Mouse (Mus musculus): ENCODE measurements around the gene Tcl1b4. TPM values are rescaled to one million over a fixed set of nuclear protein-coding genes. Genes with fewer than 3 reads are reported as not detected.
"Not testable (repeated sequence)": the region's sequence is repeated elsewhere in the genome, so short reads cannot be mapped to it uniquely, and the experiment has no call there.

The Tcl1b4 gene
- total RNA-seq (2018; cell fraction: chromatin; rRNA removed), result not detected
- not detected for total RNA-seq (2018; cell fraction: cytosol; rRNA removed)
- not detected for total RNA-seq (2018; cell fraction: nucleus; rRNA removed)
- polyA plus RNA-seq (2018), result not detected in 3 replicates

DNA sequence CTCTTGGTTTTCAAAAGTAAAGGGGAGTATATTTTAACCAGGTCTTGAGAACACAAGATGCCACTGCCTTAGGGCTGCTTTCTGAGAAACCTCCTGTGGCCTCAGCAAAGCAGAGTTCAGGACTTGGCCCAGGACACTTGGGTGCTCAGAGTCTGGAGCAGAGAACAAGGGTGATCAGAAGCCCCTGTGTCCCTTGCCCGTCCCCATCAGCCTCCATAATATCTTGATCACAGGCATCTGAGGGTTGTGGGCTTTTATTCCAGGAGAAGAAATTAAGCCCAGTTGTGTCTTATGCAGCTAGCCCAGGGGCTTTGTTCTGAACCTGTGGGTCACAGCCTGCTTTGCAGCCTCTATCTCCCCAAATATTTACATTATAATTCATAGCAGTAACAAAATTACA lies at the start of gene Tcl1b4:
Tcl1b4 (plus strand) TSS at position 301 of the 400 bp plus-strand sequence.
- not testable (repeated sequence) for H3K4me3 ChIP-seq (ENCODE audit: inconsistent target)
- 100% methylated on average over 1 of the region's 1 CpGs for WGBS (ENCODE audit: missing documents)

GRCm38 (mm10) chr12:105155286-105155685 lies 46.5 kb upstream of the Tcl1b4 start:
- 56% methylated on average over 4 of the region's 4 CpGs for WGBS (ENCODE audit: missing documents)
- H3K27ac ChIP-seq; H3K36me3 ChIP-seq (ENCODE audit: inconsistent target); H3K4me3 ChIP-seq (ENCODE audit: inconsistent target); H3K79me2 ChIP-seq (ENCODE audit: inconsistent target): not testable (repeated sequence)

More for the DNA sequence above, at the start of gene Tcl1b4:
- not testable (repeated sequence) for H3K79me2 ChIP-seq (ENCODE audit: inconsistent target); H3K27ac ChIP-seq; H3K36me3 ChIP-seq (ENCODE audit: inconsistent target)

DNA sequence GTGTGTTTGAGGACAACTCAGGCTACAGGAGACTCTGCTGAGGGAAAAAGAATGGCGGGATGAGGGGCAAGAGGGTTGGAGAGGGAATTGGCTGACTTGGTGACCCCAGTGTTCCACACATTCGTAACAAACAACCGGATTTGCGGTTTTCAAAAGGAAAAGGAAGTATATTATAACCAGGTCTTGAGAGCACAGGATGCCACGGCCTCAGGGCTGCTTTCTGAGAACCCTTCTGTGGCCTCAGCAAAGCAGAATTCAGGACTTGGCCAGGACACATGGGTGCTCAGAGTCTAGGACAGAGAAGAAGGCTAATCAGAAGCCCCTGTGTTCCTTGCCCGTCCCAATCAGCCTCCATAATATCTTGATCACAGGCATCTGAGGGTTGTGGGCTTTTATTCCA lies 42.9 kb upstream of the Tcl1b4 start:
- H3K4me3 ChIP-seq (ENCODE audit: inconsistent target), result no peak overlapping the region
- H3K36me3 ChIP-seq (ENCODE audit: inconsistent target), result no peaks in the 10 kb centered on the region
- H3K27ac ChIP-seq, result no peak overlapping the region
- H3K79me2 ChIP-seq (ENCODE audit: inconsistent target), result no peaks in the 10 kb centered on the region
- 7% methylated on average over 6 of the region's 6 CpGs for WGBS (ENCODE audit: missing documents)

DNA sequence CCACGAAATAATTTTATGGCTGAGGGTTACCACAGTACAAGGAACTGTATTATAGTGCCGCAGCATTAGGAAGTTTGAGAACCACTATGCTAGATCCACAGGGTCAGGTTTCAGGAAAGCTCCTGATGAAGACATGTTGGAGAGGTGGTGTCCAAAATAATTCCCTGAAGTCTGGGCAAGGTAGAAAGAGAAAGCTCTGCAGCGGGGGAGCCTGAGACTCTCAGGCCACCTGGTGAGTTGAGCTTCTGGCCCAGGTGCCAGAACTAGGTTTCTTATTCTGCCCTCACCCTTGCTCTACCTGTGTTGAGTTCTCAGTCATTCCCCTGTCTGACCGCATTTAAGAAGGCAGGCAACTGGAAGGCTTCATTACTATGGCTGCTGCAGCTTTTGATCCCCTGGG lies 42.4 kb upstream of the Tcl1b4 start, which contains the start of gene Tcl1b1:
Tcl1b1 (plus strand) TSS at position 301 of the 400 bp plus-strand sequence.
- no peak within 1 kb of the TSS for H3K27ac ChIP-seq
- H3K36me3 ChIP-seq (ENCODE audit: inconsistent target), result no peaks in the 10 kb centered on the region
- no peak within 1 kb of the TSS for H3K4me3 ChIP-seq (ENCODE audit: inconsistent target)
- no peaks in the 10 kb centered on the region for H3K79me2 ChIP-seq (ENCODE audit: inconsistent target)
- WGBS (ENCODE audit: missing documents), result 57% methylated on average over 4 of the region's 4 CpGs

- 15% methylated on average over 3 of the region's 3 CpGs for WGBS (ENCODE audit: missing documents)
Measured at GRCm38 (mm10) chr12:105166734-105167133, 35.0 kb upstream of the Tcl1b4 start.

DNA sequence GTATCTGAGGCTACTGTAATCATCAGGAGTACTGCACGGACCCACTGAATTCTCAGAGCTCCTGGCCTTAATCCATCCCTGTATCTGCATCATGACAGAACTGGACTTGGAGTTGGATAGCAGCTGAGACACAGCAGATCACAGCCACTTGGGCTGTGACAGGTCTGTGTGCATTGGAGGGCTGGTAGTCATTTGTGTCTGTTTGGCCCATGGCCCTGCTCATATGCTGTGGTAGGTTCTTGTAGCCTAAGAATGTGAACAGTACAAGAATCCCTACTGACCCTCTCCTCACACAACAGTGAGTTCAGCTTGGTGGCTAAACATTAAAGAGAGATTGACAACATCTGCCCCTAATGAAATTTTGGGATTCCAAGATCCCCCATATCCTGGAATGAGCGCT lies 28.4 kb upstream of the Tcl1b4 start:
- Histone ChIP-seq H3K27ac (no peak overlapping the region), H3K79me2 (ENCODE audit: inconsistent target) (no peaks in the 10 kb centered on the region), H3K36me3 (ENCODE audit: inconsistent target) (no peaks in the 10 kb centered on the region), H3K4me3 (ENCODE audit: inconsistent target) (no peak overlapping the region)
- 94% methylated on average over 2 of the region's 2 CpGs for WGBS (ENCODE audit: missing documents)

More at GRCm38 (mm10) chr12:105166734-105167133, 35.0 kb upstream of the Tcl1b4 start:
- Histone ChIP-seq H3K79me2 (ENCODE audit: inconsistent target) (no peaks in the 10 kb centered on the region), H3K27ac (no peak overlapping the region), H3K4me3 (ENCODE audit: inconsistent target) (no peak overlapping the region), H3K36me3 (ENCODE audit: inconsistent target) (no peaks in the 10 kb centered on the region)

GRCm38 (mm10) chr12:105174318-105174717 lies 27.4 kb upstream of the Tcl1b4 start:
- not testable (repeated sequence) for H3K79me2 ChIP-seq (ENCODE audit: inconsistent target); H3K36me3 ChIP-seq (ENCODE audit: inconsistent target); H3K4me3 ChIP-seq (ENCODE audit: inconsistent target); H3K27ac ChIP-seq
- WGBS (ENCODE audit: missing documents), result 18% methylated on average over 2 of the region's 2 CpGs

DNA sequence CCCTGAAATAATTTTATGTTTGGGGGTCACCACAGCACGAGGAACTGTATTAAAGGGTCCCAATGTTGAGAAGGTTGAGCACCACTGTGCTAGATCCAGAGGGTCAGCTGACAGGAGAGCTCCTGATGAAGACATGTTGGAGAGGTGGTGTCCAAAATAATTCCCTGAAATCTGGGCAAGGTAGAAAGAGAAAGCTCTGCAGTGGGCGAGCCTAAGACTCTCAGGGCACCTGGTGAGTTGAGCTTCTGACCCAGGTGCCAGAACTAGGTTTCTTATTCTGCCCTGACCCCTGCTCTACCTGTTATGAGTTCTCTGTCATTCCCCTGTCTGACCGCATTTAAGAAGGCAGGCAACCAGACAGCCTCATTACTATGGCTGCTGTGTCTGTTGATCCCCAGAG lies 25.7 kb upstream of the Tcl1b4 start, which contains the start of gene Tcl1b5:
Tcl1b5 (plus strand) TSS at position 301 of the 400 bp plus-strand sequence.
- 79% methylated on average over 3 of the region's 3 CpGs for WGBS (ENCODE audit: missing documents)
- not testable (repeated sequence) for H3K36me3 ChIP-seq (ENCODE audit: inconsistent target); H3K4me3 ChIP-seq (ENCODE audit: inconsistent target); H3K79me2 ChIP-seq (ENCODE audit: inconsistent target); H3K27ac ChIP-seq

DNA sequence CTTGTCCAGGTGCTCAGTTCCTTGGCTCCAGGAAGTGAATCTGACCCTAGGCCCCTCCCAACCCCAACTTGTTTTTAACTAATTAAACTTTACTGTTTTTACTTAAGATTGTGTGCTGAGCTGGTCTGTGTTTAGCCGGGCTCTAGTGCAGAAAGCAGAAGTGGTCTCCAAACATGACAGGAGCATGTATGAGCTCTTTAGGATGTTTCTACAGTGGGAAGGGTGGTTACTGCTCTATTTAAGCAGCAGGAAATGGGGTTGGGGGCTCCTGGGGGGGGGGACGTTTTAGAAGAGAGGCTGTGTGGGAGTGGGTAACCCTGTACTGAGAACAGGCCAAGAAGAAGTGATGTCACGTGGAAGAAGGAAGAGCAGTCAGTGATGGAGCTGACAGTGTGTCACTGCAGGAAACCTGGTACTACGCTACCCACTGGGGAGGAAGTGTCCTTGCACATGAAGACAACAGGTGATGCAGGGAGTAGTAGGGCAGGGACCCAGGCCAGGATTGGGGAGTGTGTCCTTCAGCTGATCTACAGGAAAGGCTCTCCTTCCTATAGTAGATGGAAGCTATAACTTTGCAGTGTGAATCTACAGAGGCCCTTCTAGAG lies 20.6 kb upstream of the Tcl1b4 start:
- not testable (repeated sequence) for H3K79me2 ChIP-seq (ENCODE audit: inconsistent target); H3K27ac ChIP-seq; H3K36me3 ChIP-seq (ENCODE audit: inconsistent target); H3K4me3 ChIP-seq (ENCODE audit: inconsistent target)
- 7% methylated on average over 3 of the region's 4 CpGs for WGBS (ENCODE audit: missing documents)

GRCm38 (mm10) chr12:105188980-105189379 lies 12.8 kb upstream of the Tcl1b4 start:
- WGBS (ENCODE audit: missing documents), result 36% methylated on average over 2 of the region's 2 CpGs
- not testable (repeated sequence) for H3K36me3 ChIP-seq (ENCODE audit: inconsistent target); H3K4me3 ChIP-seq (ENCODE audit: inconsistent target); H3K79me2 ChIP-seq (ENCODE audit: inconsistent target); H3K27ac ChIP-seq

GRCm38 (mm10) chr12:105190743-105191142 lies 11.0 kb upstream of the Tcl1b4 start, which contains the start of gene Tcl1b3:
Gene Tcl1b3, plus strand, starts transcription at chr12:105191043.
- not testable (repeated sequence) for H3K4me3 ChIP-seq (ENCODE audit: inconsistent target); H3K36me3 ChIP-seq (ENCODE audit: inconsistent target); H3K79me2 ChIP-seq (ENCODE audit: inconsistent target); H3K27ac ChIP-seq
- WGBS (ENCODE audit: missing documents), result 96% methylated on average over 6 of the region's 6 CpGs

- not testable (repeated sequence) for H3K36me3 ChIP-seq (ENCODE audit: inconsistent target); H3K4me3 ChIP-seq (ENCODE audit: inconsistent target)
- 85% methylated on average over 7 of the region's 7 CpGs for WGBS (ENCODE audit: missing documents)
Measured at GRCm38 (mm10) chr12:105199684-105200497, 1.9 kb upstream of the Tcl1b4 start.

GRCm38 (mm10) chr12:105207071-105207470 lies 5.3 kb downstream of the Tcl1b4 start:
- WGBS (ENCODE audit: missing documents), result 67% methylated on average over 1 of the region's 1 CpGs
- Histone ChIP-seq H3K4me3 (ENCODE audit: inconsistent target) (no peak overlapping the region), H3K36me3 (ENCODE audit: inconsistent target) (no peaks in the 10 kb centered on the region), H3K27ac (no peak overlapping the region), H3K79me2 (ENCODE audit: inconsistent target) (no peaks in the 10 kb centered on the region)

More at GRCm38 (mm10) chr12:105199684-105200497, 1.9 kb upstream of the Tcl1b4 start:
- H3K79me2 ChIP-seq (ENCODE audit: inconsistent target); H3K27ac ChIP-seq: not testable (repeated sequence)

DNA sequence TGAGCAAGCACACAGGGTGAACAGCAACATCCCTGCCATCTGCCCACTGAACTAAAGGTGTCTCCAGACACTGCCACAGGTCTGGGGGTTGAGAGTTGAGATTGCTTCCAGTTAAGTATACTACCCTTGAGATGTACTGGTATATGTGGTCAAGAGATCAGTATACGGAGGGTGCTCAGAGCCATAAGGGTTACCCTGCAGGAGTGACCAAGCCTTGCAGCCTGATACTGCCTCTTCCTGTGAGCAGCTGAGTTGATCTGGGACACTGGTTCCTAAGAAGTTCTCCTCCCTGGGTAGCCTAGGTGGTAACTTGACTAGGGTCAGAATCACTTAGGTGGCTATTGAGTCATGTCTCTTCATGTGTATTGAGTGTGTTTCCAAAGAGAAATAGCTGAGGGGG lies 6.7 kb downstream of the Tcl1b4 start:
- no peaks in the 10 kb centered on the region for H3K79me2 ChIP-seq (ENCODE audit: inconsistent target)
- 100% methylated on average over 1 of the region's 1 CpGs for WGBS (ENCODE audit: missing documents)
- no peak overlapping the region for H3K27ac ChIP-seq
- H3K4me3 ChIP-seq (ENCODE audit: inconsistent target), result no peak overlapping the region
- H3K36me3 ChIP-seq (ENCODE audit: inconsistent target), result no peaks in the 10 kb centered on the region

DNA sequence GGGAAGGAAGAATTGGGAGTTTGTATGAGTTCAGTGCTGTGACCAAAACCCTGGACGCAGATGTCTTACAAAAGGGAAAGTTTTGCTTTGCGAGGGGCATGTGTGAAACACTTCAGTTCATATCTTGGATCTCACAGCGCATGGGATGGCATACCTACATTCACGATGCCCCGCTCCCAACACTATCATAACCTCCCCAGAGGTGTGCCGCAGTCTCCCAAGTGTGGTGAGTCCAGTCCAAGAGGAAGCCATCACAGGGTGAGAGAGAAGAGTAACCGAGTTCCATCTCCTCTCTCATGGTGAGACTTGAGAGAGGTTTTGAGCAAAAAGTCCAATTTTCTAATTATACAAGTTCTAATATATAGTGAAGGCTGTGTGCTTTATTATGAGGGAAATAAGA lies 7.5 kb downstream of the Tcl1b4 start:
- WGBS (ENCODE audit: missing documents), result 99% methylated on average over 7 of the region's 7 CpGs
- Histone ChIP-seq H3K4me3 (ENCODE audit: inconsistent target) (no peak overlapping the region), H3K36me3 (ENCODE audit: inconsistent target) (no peaks in the 10 kb centered on the region), H3K79me2 (ENCODE audit: inconsistent target) (no peaks in the 10 kb centered on the region), H3K27ac (no peak overlapping the region)

All from macrophage (primary cell).